Mouse (Mus musculus): ENCODE measurements around the gene Jazf1.

DNA sequence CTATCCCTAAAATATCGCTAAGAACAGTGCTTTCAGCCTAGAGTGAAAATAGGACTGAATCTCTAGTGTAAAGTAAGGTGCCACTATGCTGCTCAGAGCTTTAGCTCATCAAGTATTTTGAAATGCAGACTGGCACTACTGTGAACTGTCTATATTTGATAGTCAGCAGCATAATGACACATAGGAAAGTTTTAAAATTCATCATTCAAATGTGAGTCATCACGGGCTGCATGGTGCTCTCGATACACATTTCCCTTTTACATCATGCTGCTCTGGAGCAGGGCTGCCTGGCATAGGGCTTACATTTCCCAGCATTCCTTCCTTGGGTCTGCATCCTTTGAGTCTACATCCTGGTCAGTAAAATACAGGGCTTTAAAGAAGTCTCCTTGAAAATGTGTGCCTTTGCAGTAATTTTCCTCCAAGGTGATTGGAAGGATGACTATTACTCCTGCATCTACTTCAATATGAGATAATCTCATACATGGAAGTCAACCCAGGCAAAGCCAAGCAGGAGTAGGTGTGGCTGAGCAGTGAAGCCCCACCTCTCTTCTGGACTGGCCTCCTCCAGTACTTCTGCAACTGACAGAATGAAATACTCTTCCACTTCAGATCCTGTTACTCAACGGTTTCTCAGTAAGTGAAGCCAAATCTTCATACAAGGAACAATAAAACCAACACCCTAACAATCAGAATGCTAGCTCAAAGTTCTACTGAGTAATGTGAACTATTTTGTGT, 165.0 kb downstream of the Jazf1 start:
- TF ChIP-seq GATA1 (IDR thresholded peaks at IDR 0.05; ENCODE audit: low read length): no peak
- no peak for TF ChIP-seq TAL1 (IDR thresholded peaks at IDR 0.05; ENCODE audit: low read length)
